Mouse (Mus musculus) limb, embryonic 13.5 days (tissue): ENCODE data around the gene Mvb12b. TPM values are rescaled to one million over a fixed set of nuclear protein-coding genes. Genes with fewer than 3 reads are reported as not detected.

ENCODE experiments used
- ATAC-seq: fragments of 200-750 bp; cut with Nextera tagmentation; 2 replicates; pipeline ENCODE4 v1.8.0; 2017; ENCODE audit warnings: low read depth, moderate number of reproducible peaks, moderate TSS enrichment; ENCODE audit not compliant: low FRiP score
- H3K27ac ChIP-seq: fragments of 300-500 bp; sonication (generic); 2 replicates; pipeline ENCODE4 v1.5.1; 2015; ENCODE audit warnings: inconsistent platforms, mild to moderate bottlenecking, moderate library complexity
- H3K27me3 ChIP-seq: fragments of 300-500 bp; sonication (generic); 2 replicates; pipeline ENCODE4 v1.6.1; 2015; ENCODE audit warnings: mild to moderate bottlenecking, inconsistent platforms
- H3K36me3 ChIP-seq: fragments of 300-500 bp; sonication (generic); 2 replicates; pipeline ENCODE4 v1.6.1; 2015; ENCODE audit warnings: inconsistent platforms, mild to moderate bottlenecking, moderate library complexity
- H3K4me1 ChIP-seq: fragments of 300-500 bp; sonication (generic); 2 replicates; pipeline ENCODE4 v1.6.1; 2015; ENCODE audit warnings: inconsistent platforms
- H3K4me2 ChIP-seq: fragments of 300-500 bp; sonication (generic); replicated peaks from 2 replicates; pipeline ENCODE4 v1.6.1; 2015; ENCODE audit warnings: inconsistent platforms, mild to moderate bottlenecking, moderate library complexity
- H3K4me3 ChIP-seq: fragments of 300-500 bp; sonication (generic); 2 replicates; pipeline ENCODE4 v1.5.1; 2015; ENCODE audit warnings: moderate library complexity, mild to moderate bottlenecking, inconsistent platforms
- H3K9ac ChIP-seq: fragments of 300-500 bp; sonication (generic); 2 replicates; pipeline ENCODE4 v1.6.1; 2015; ENCODE audit warnings: mild to moderate bottlenecking, inconsistent platforms
- H3K9me3 ChIP-seq: fragments of 300-500 bp; sonication (generic); 2 replicates; pipeline ENCODE4 v1.6.1; 2016; ENCODE audit warnings: inconsistent platforms
- WGBS: fragments of 180-500 bp; shearing (Covaris S2); methylation state at CpG from one replicate; pipeline ENCODE4 v1.1.7; 2015; 5-methylcytosine and 5-hydroxymethylcytosine counted together
- polyA plus RNA-seq: library from polyadenylated mRNA; unstranded; fragments of >200 nt; fragmentation: Nextera tagmentation; extraction: Ambion mirVana; gene quantifications from 2 replicates; pipeline ENCODE4 v1.2.1, GENCODE M21; 2015

Mvb12b gene
- polyA plus RNA-seq, 1 experiment from 2014 or later: 22.6 TPM

GRCm38 (mm10) chr2:33737128-33737527, 150.6 kb downstream of the Mvb12b start:
- no peak overlapping the region for H3K4me2 ChIP-seq
- H3K36me3 ChIP-seq: peaks cover 37% of the 10 kb centered on the region
- H3K4me1 ChIP-seq: peaks cover 12% of the 10 kb centered on the region
- no peaks in the 10 kb centered on the region for H3K9me3 ChIP-seq
- H3K4me3 ChIP-seq: no peak overlapping the region
- H3K9ac ChIP-seq: no peak overlapping the region
- no peak overlapping the region for H3K27ac ChIP-seq
- no peaks in the 10 kb centered on the region for H3K27me3 ChIP-seq
- 64% methylated on average over 3 of the region's 3 CpGs for WGBS
- no peak for ATAC-seq

- Histone ChIP-seq H3K4me2 (no peak overlapping the region; the same call in 1 of the 2 replicates), H3K4me3 (no peak overlapping the region), H3K27ac (no peak overlapping the region), H3K9ac (no peak overlapping the region), H3K27me3 (no peaks in the 10 kb centered on the region), H3K4me1 (peaks cover 12% of the 10 kb centered on the region), H3K9me3 (no peaks in the 10 kb centered on the region), H3K36me3 (peaks cover 41% of the 10 kb centered on the region)
- no peak for ATAC-seq
- 10% methylated on average over 2 of the region's 2 CpGs for WGBS
Measured at GRCm38 (mm10) chr2:33736722-33737121, 151.0 kb downstream of the Mvb12b start.

DNA sequence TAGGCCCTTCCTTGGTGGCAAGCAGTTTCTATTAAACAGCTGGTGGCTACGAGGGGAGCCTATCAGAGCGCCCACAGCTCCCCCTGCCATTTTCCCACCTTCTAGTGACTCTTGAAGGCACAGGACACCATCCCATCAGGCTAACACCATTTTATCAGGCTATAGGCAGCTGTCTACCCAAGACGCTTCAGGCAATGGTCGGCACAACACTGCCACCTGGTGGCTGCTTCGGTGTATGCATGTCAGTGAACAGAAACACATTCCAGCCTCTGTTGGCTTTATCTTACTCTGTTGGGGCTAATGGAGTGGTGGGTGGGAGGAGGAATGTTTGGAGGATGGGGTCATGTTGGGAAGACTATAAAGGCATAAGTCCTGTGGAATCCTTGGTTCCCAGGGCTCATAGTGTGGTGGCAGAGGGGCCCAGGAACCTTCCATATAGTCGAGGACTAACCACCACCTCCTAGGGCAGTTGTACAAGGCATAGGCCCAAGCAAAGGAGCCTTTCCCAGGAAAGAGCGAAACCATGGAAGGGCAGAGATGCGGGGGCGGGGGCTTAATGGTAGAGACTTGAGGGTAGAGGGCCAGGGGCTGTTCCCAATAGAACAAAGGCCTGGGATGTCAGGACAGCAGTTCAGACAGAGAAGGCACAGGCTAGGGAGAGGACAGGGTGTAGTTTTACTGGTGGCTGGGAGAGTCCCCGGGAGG, 152.8 kb downstream of the Mvb12b start:
- H3K27ac ChIP-seq: no peak overlapping the region
- H3K9ac ChIP-seq: no peak overlapping the region
- peak; percentile 26; the same call in 1 of the 2 replicates for ATAC-seq
- H3K36me3 ChIP-seq: peaks cover 44% of the 10 kb centered on the region
- no peak overlapping the region for H3K4me3 ChIP-seq
- H3K4me2 ChIP-seq: no peak overlapping the region
- H3K9me3 ChIP-seq: no peaks in the 10 kb centered on the region
- 39% methylated on average over 10 of the region's 10 CpGs for WGBS
- H3K4me1 ChIP-seq: peaks cover 16% of the 10 kb centered on the region
- no peaks in the 10 kb centered on the region for H3K27me3 ChIP-seq

GRCm38 (mm10) chr2:33729701-33730100, 158.0 kb downstream of the Mvb12b start:
- no peaks in the 10 kb centered on the region for H3K27me3 ChIP-seq
- H3K4me3 ChIP-seq: no peak overlapping the region
- no peak for ATAC-seq
- H3K36me3 ChIP-seq: peaks cover 35% of the 10 kb centered on the region
- no peak overlapping the region for H3K4me2 ChIP-seq
- H3K27ac ChIP-seq: no peak overlapping the region; the same call in 1 of the 2 replicates
- 23% methylated on average over 5 of the region's 5 CpGs for WGBS
- H3K9me3 ChIP-seq: no peaks in the 10 kb centered on the region
- H3K4me1 ChIP-seq: peaks cover 20% of the 10 kb centered on the region
- H3K9ac ChIP-seq: 0 out of 2 replicates have a peak overlapping the region, but pooled peaks have one; percentile 39

DNA sequence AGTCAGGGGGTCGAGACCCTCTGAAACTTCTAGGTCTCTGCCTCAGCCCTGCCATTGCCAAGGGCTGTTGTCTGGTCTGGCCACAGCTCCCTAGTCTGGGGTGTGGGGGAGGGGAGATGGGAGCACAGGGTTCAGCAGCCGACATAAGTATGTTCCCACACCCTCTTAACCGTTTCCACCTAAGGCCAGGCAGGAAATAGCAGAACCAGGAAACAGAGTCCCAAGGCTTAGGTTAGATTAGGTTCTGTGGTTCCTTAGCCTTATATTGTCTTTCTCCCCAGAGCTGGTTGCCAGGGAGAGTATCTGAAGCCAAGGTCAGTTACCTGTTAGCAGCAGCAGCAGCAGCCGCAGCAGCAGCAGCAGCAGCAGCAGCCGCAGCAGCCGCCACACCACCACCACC, 160.5 kb downstream of the Mvb12b start:
- WGBS: 46% methylated on average over 6 of the region's 6 CpGs
- ATAC-seq: no peak
- Histone ChIP-seq H3K36me3 (peaks cover 24% of the 10 kb centered on the region), H3K27ac (no peak overlapping the region), H3K27me3 (no peaks in the 10 kb centered on the region), H3K4me1 (peaks cover 17% of the 10 kb centered on the region), H3K9me3 (no peaks in the 10 kb centered on the region), H3K4me2 (no peak overlapping the region), H3K9ac (no peak overlapping the region), H3K4me3 (no peak overlapping the region)

GRCm38 (mm10) chr2:33720380-33720898, 167.3 kb downstream of the Mvb12b start:
- H3K4me3 ChIP-seq: no peak overlapping the region
- peaks cover 51% of the 10 kb centered on the region for H3K4me1 ChIP-seq
- H3K9ac ChIP-seq: no peak overlapping the region
- no peaks in the 10 kb centered on the region for H3K36me3 ChIP-seq
- H3K4me2 ChIP-seq: peak overlapping the region; percentile 67; the same call in 1 of the 2 replicates
- no peaks in the 10 kb centered on the region for H3K9me3 ChIP-seq
- H3K27ac ChIP-seq: peak overlapping the region; percentile 98; the same call in 1 of the 2 replicates
- 20% methylated on average over 9 of the region's 9 CpGs for WGBS
- ATAC-seq: no peak
- peaks cover 9% of the 10 kb centered on the region; the same call in 1 of the 2 replicates for H3K27me3 ChIP-seq

DNA sequence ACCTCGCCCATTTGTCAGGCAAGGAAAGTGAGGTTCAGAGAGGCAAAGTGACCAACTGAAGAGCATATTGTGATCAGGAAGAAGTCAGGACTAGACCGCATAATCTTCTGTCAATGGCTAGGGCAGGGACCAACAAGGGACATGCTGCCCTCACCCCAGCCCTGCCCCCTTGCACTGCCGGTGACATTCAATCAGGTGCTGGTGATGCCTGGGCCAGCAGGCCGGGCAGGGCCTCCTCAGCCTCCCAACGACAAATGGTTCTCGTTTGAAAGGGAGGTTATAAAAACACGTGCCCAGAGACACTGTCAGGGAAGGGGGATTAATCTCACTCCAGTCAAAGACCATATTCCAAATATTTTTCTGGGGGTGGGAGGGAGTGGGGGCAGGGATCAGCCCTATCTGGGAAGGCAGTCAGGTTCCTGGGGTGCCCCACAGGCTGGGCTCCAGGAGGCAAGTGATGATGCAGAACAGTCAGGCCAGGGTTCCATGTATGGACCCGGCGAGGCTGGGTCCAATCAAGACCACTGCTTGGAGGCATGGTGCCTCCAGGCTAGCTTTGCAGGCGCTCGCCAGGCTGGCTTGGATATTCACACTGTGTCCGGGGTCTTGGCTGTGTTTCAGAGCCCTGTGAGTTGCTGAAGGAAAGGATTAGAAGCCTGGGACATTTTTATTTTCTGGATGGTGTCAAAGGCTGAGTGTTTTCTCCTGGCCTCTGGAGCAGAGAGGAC, 168.2 kb downstream of the Mvb12b start:
- Histone ChIP-seq H3K36me3 (no peaks in the 10 kb centered on the region), H3K4me3 (no peak overlapping the region), H3K9me3 (no peaks in the 10 kb centered on the region), H3K27me3 (peaks cover 14% of the 10 kb centered on the region; the same call in 1 of the 2 replicates), H3K9ac (0 out of 2 replicates have a peak overlapping the region, but pooled peaks have one; percentile 31), H3K4me2 (peak overlapping the region; percentile 67), H3K27ac (peak overlapping the region; percentile 98), H3K4me1 (peaks cover 60% of the 10 kb centered on the region)
- 8% methylated on average over 12 of the region's 12 CpGs for WGBS
- peak; percentile 48 for ATAC-seq

DNA sequence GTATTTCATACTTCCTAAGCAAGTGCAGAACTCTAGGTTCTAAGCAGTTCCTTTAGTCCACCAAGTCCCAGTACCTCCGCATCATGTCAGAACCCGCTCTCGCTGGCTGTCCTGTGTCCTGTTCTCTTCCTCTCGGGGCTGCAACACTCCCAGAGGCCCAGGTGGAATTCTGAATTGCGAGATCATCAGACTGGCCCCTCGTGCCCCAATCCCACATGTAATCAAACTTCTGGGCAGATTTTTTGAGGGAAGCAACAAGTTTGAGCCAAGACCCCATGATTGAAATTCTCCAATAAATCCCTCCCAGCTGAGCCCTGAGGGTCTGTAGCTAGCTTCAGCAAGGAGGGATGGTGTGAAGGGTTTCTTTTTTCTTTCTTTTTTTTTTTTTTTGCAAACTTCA, 169.2 kb downstream of the Mvb12b start:
- peak overlapping the region; percentile 43 for H3K4me3 ChIP-seq
- H3K4me1 ChIP-seq: peaks cover 69% of the 10 kb centered on the region
- H3K9ac ChIP-seq: peak overlapping the region; percentile 76
- H3K4me2 ChIP-seq: peak overlapping the region; percentile 67
- H3K36me3 ChIP-seq: no peaks in the 10 kb centered on the region
- 21% methylated on average over 6 of the region's 6 CpGs for WGBS
- peaks cover 14% of the 10 kb centered on the region; the same call in 1 of the 2 replicates for H3K27me3 ChIP-seq
- H3K9me3 ChIP-seq: no peaks in the 10 kb centered on the region
- ATAC-seq: no peak
- H3K27ac ChIP-seq: peak overlapping the region; percentile 98

DNA sequence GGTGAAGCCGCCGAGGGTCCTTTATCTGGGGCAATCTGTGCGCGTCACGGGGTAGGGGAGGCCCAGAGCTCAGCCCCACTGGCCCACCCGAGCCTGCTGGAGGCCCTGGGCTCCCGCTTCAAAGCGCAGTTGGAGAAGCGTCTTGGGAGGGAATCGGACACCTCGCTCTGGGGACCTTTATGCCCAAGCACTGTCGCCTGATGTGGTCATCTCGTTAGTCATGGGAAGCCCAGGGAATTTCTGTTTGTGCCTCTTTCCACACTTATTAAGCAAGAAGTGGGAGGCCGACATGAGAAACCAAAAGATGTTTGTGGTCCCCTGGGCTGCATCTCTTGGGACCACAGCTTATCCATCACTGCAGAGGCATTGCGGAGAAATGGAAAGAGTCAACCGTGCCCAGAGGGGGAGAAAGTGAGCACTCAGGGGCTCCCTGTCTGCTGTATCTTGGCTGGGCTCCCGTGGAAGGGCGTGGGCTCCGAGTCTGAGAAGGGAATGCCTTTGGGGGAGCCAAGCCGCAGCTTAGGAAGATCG, 169.9 kb downstream of the Mvb12b start:
- Histone ChIP-seq H3K9ac (peak overlapping the region; percentile 76), H3K4me2 (peak overlapping the region; percentile 67), H3K4me1 (peaks cover 74% of the 10 kb centered on the region), H3K9me3 (no peaks in the 10 kb centered on the region), H3K36me3 (no peaks in the 10 kb centered on the region), H3K27ac (peak overlapping the region; percentile 98), H3K4me3 (peak overlapping the region; percentile 43), H3K27me3 (peaks cover 14% of the 10 kb centered on the region; the same call in 1 of the 2 replicates)
- no peak for ATAC-seq
- 4% methylated on average over 21 of the region's 21 CpGs for WGBS

DNA sequence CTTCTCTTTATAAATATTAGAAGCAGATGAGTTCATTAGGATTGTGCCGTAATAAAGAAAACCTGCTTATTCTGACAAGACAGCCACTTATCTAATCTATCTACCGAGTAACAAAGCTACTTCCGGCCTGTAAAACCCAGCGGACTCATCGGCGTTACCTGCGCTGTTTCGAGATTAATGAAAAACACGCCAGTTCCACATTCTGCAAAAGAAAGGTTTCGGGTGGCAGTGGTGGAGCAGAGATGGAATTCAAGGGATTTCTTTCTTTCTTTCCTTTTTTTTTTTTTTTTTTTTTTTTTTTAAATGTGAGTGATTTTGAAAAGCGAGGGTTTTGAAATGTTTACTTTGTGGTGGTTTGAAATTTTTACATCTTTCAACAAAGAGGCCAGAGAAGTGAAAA, 170.4 kb downstream of the Mvb12b start:
- Histone ChIP-seq H3K27me3 (peaks cover 18% of the 10 kb centered on the region; the same call in 1 of the 2 replicates), H3K4me3 (peak overlapping the region; percentile 43), H3K9me3 (no peaks in the 10 kb centered on the region), H3K9ac (peak overlapping the region; percentile 76), H3K4me2 (peak overlapping the region; percentile 67), H3K27ac (peak overlapping the region; percentile 98), H3K4me1 (peaks cover 79% of the 10 kb centered on the region), H3K36me3 (no peaks in the 10 kb centered on the region)
- ATAC-seq: no peak
- 6% methylated on average over 11 of the region's 11 CpGs for WGBS

DNA sequence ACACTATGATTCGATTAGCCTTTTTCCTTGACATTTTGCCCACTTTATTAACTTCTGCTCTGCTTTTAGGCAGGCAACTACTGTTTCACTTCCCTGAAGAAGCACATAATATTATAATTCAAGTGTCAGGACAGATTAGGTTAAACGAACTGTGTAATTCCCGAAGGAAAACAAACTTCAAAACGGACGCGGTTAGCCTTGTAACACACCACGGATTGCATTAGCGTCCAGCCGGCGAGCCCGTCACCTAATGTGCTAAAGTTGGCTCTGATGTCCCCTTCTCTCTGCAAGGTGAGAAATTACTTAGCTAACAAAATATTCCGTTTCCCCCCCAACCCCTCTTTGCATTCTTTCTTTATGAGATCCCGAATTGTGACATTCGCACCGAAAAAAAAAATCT, 170.9 kb downstream of the Mvb12b start:
- 10% methylated on average over 15 of the region's 15 CpGs for WGBS
- H3K4me3 ChIP-seq: peak overlapping the region; percentile 43
- peak overlapping the region; percentile 67 for H3K9ac ChIP-seq
- H3K27me3 ChIP-seq: peaks cover 18% of the 10 kb centered on the region; the same call in 1 of the 2 replicates
- peak overlapping the region; percentile 98 for H3K27ac ChIP-seq
- no peaks in the 10 kb centered on the region for H3K36me3 ChIP-seq
- H3K4me1 ChIP-seq: peaks cover 84% of the 10 kb centered on the region
- H3K9me3 ChIP-seq: no peaks in the 10 kb centered on the region
- ATAC-seq: no peak
- peak overlapping the region; percentile 67 for H3K4me2 ChIP-seq

DNA sequence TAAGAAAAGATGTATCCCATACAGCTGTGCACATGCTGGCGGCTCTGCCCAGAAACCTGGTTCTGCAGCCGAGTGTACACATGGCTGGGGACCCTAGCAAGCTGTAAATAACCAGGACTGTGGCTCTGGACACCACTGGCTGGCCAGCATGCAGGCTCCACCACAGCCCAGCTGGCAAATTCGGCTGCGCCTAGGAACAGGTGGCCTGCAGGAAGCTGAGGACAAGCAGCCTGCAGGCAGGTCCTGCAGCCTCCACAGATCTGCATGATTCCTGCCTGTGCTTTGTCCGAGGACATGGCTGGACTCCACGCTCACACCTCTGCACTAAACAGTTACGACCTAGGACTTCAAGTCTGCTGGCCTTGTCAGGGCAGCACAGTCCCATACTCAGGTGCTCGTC, 172.8 kb downstream of the Mvb12b start:
- H3K4me3 ChIP-seq: peak overlapping the region; percentile 43
- ATAC-seq: no peak
- peaks cover 80% of the 10 kb centered on the region for H3K4me1 ChIP-seq
- peaks cover 18% of the 10 kb centered on the region; the same call in 1 of the 2 replicates for H3K27me3 ChIP-seq
- H3K36me3 ChIP-seq: no peaks in the 10 kb centered on the region
- peak overlapping the region; percentile 67 for H3K9ac ChIP-seq
- H3K9me3 ChIP-seq: no peaks in the 10 kb centered on the region
- peak overlapping the region; percentile 98 for H3K27ac ChIP-seq
- whole genome bisulfite sequencing: 16% methylated on average over 8 of the region's 8 CpGs
- peak overlapping the region; percentile 67 for H3K4me2 ChIP-seq
